Mouse (Mus musculus) cerebellum, postnatal 10 days (tissue): Measurements from ENCODE around the gene Hdgf.
A peak's percentile ranks its signal among the peaks of the same experiment; 100 is the strongest.

Source experiments
- DNase-seq, 2 experiments: peaks; one replicate each; pipeline ENCODE4 v3.0.0; 2021; ENCODE audit warnings: mixed read lengths in 2 of 2

Hdgf gene

DNA sequence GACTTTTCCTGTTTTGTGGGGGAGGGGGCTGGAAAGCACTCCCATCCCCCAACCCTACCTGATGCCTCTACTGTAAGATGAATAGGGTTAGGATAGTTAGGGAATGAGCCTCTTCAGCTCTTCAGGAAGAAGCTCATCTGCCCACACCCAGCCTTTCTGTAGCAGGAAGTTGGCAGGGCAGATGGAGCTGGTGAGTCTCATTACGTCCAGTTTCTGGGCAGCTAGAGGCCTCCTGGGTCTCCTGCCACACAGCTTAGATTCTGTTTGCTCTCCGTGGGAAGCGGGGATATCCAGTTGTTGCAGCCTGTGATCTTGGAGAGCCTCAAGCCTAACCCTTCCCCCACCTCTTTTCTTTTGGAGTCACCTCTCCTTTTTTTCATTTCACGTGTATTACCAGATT is 3.8 kb downstream of the Hdgf start:
- peak in 1 of 2 experiments; percentile 29 for DNase-seq

- DNase-seq, result peak; percentile 76 to 78
Measured at GRCm38 (mm10) chr3:87910573-87911141, 4.5 kb downstream of the Hdgf start.

- DNase-seq, result no peak
Measured at GRCm38 (mm10) chr3:87913491-87913890, 7.4 kb downstream of the Hdgf start.

DNA sequence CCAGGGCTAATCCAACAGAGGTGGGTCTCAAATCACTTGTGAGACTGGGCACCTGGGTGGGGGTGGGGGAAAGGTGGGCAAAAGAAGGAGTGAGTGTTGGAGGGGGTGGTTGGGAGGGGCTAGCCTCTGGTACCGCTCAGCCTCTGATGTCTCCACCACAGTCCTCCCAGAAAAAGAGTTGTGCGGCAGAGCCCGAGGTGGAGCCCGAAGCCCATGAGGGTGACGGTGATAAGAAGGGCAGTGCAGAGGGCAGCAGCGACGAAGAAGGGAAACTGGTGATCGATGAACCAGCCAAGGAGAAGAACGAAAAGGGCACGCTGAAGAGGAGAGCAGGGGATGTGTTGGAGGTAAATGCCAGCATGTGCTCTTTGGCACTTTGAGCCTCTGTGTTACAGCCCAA is 7.8 kb downstream of the Hdgf start:
- DNase-seq, result no peak

DNA sequence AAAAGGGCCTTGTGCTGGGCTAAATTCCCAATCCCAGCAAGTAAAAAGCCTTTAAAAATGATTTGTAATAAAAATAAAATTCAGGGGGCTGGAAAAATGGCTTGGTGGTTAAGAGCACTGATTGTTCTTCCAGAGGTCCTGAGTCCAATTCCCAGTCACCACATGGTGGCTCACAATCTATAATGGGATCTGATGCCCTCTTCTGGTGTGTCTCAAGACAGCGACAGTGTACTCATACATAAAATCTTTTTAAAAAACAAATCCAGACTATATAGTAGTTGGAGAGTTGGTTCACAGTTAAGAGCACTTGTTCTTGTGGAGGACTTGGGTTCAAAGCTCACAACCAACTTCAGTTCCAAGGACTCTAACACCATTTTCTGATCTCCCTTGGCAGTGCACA is 10.9 kb downstream of the Hdgf start:
- DNase-seq, result no peak

DNA sequence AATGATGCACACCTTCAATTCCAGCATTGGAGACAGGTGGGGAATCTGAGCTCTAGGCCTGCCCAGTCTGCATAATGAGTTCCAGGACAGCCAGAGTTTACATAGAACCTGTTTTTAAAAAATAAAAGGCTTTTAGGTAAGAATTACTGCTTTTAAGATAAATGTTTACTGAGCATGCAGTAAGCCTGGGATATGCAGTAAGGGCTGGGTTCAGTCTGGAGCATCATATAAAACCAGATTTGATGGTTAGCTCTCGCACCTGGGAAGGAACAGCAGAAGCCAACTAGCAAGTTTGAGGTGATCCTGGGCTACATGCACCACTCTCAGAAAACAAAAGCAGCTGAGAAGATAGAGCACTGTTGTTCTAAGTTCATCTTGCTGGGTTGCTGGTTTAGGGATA is 12.4 kb downstream of the Hdgf start:
- no peak for DNase-seq

DNA sequence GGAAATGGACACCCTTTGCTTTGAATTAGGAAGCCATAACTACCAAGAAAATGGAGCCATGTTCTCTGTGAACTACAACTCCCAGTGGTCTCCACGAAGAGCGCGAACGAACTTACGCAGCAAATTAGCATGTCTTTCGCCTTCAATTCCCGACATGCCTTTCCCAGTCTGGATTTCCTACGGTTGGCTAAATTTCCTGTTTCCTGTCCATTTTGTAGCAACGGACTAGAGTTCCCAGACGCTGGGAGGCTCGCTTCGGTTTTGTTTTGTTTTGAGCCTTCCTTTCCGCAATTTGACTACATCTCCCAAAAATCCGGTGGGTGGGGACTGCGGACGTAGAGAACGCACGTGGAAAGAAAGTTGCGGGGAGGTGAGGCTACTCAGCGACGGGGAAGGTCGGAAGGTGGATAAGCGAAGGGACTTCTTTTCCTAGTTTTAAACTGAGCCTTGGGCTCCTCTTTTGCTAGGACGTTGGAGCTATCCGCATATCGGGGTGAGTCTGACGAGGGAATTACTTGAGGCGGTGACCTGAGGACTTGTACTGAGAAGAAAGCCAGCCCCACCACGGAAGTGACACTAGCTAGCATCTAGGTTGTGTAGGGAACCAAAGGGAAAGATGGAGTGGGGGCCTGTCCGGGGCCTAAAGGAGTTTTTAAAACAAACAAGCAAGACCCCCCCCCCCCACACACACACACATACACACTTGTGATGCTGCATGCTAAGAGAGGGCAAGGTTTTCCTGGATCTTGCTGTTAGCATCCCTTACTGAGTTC is 13.4 kb downstream of the Hdgf start, which contains the start of gene Mrpl24:
Gene Mrpl24, plus strand, starts transcription at position 171 of the 773 bp plus-strand sequence.
- peak; percentile 85 to 86 for DNase-seq

DNA sequence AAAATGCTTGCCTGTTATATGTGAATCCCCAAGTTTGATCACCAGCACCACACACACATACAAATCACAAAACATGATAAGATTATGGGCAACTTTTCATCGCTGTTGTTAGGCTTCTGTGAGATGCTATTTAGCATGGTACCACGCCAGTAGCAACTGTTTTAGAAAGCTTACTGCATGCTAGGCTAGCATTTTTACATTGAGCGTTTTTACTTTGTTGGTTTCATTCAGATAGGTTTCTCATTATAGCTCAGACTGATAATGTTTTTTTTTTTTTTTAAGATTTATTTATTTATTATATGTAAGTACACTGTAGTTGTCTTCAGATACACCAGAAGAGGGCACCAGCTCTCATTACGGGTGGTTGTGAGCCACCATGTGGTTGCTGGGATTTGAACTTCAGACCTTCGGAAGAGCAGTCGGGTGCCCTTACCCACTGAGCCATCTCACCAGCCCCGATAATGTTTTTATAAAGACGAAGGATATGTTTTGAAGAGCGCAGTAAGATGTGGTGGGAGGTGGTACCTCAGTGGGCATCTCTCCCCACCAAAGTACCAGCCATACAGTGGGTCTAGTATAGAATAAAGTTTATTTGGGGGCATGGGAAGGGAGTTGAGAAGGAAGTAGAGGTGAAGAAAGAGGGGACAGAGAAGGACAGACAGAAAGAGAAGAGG is 14.3 kb downstream of the Hdgf start:
- DNase-seq, result no peak

DNA sequence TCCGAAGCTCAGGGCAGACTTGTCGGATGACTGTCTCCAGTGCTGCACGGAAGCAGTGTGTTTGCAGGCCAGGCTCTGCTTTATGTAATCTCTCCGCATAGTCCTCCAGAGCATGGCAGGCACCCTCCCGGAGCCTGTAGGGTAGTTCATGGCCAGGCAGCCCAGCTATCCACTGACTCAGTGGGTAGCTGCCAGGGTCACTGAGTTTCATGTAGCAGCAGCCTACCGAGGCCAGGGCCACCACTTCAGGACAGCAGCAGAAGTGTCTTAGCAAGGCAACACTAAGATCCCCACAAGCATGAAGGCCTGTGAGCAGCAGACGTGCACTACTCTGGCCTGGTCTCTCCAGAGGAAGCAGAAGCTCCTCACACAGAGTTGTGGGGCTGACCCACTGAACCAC is 18.9 kb downstream of the Hdgf start:
- DNase-seq, result no peak

- no peak for DNase-seq
Measured at GRCm38 (mm10) chr3:87927452-87927851, 21.3 kb downstream of the Hdgf start.

DNA sequence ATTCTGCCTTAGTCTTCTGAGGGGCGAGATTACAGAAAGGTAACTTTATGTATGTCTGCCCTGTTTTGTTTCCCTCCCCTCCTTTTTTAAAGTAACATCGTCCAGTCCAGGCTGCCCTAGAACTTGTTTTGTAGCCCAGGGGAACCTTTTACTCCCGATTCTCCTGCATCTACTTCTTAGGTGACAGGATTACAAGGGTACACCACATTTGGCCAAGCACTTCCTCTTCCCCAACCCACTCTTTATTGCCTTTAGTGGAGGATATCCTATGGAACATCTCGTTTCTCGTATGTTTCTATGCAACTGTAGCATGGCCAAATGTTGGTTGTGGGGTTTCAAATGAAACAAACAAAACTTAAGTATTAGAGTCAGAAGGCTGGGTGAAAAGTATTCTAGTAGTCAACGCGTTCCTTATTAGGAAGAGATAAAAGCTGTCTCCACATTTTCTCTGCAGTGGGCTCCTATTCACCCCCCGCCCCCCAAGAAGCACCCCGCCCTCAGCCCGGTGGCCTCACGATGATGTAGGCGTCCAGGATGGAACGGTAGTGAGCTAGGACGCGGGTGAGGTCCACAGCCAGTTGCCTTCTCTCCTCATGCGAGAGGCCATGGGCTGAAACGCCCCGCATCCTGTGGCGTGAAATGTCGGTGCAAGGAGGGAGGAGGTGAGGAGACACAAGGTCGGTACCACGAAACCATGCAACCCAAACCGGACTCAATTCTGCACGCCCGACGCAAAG is 23.4 kb downstream of the Hdgf start:
- DNase-seq, result no peak

- peak; percentile 99 for DNase-seq
Measured at GRCm38 (mm10) chr3:87930078-87930795, 24.1 kb downstream of the Hdgf start, which contains the start of the genes Isg20l2 and Rrnad1. Gene Isg20l2, plus strand, starts transcription at chr3:87930314. Gene Rrnad1, minus strand, starts transcription at chr3:87930717.

GRCm38 (mm10) chr3:87934026-87934425 is 27.9 kb downstream of the Hdgf start:
- DNase-seq, result no peak

DNA sequence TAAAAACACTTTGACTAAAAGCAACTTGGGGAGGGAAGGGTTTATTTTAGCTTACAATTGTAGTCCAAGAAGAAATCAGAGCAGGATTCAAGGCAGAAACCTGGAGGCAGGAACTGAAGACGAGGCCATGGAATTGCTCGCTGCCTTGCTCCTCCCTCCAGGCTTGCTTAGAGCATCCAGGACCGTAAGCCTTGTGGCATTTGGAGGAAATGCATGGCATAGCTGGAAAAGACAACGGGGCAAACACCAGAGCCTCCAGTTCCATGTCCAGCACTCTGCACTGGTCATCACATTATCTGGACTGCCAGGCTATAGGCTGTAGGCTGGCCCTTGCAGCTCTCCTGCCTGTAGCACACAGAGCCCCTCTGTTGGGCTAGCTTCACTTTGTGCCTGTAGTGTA is 28.4 kb downstream of the Hdgf start:
- no peak for DNase-seq

DNA sequence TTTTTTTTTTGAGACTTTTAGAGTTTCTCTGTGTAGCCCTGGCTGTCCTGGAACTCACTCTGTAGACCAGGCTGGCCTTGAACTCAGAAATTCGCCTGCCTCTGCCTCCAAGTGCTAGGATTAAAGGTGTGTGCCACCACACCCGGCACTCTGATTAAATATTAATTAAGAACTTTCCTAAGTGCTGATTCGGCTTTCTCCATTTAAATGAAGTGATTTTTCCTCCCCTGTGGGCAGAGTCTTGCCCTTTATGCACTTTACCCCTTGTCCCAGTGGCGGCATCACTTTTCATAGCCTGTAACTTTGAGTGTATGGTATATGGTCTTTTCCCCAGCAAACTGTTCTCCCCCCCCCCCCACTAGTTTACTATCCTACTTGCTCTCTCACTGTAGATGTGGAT is 29.1 kb downstream of the Hdgf start:
- DNase-seq, result no peak

- peak; percentile 95 to 97 for DNase-seq
Measured at GRCm38 (mm10) chr3:87935776-87936175, 29.7 kb downstream of the Hdgf start.

DNA sequence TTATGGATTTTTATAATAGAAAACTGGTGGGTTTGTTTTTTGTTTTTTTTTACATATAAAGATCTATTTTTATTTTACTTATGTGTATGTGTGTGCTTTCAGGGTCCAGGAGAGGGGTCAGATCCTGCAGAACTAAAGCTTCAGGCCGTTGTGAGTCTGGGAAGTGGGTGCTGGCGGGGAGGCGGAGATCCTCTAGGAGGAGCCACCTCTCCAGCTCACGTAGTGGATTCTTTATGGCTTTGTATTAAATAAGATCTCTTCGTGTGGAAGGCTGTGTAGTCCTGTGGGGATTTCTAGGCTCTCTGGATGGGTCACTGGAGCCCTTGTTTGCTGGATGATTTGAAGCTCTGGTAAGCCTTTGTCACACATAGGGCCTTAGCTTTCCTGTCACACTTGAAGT is 34.5 kb downstream of the Hdgf start:
- no peak for DNase-seq

GRCm38 (mm10) chr3:87942471-87942870 is 36.4 kb downstream of the Hdgf start:
- DNase-seq, result no peak

GRCm38 (mm10) chr3:87943586-87943985 is 37.5 kb downstream of the Hdgf start:
- DNase-seq, result no peak

DNA sequence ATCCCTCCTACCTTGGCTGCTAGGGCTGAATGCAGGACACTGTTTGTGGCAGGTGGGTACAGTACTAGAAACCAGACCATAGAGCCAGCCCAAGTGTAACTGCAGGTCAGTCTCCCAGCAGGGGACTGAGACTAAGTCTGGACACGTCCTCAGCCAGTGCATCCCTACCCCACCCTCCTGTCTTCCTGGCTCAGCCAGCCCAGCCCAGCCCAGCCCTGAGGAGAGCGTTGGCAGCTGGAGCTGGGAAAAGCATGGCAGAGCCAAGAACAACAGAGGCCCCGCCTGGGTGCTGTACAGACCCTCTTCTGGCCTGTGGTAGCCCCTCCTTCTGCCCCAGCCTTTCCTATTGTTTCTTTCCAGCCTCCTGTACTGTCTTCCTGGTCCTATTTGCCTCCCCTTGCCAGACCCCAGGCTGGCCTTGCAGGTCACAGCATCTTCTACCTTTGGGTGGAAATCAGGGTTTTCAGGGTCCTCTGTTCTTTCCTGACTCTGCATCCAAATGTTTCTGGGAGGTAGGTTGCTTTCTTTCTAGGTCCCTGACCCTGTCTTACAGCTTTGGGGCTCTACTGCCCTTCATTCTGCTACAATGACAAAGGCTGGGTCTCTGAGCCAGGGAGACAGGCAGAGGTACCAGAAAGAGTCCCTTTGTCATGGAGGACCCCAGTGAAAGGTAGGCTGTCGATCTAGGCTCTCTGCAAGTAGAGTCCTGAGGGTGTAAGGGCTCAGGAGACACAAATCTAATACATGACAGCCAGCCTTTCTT is 38.9 kb downstream of the Hdgf start:
- DNase-seq, result peak; percentile 41 to 55

GRCm38 (mm10) chr3:87945781-87946540 is 39.8 kb downstream of the Hdgf start:
- no peak for DNase-seq
